Mouse (Mus musculus): Measurements from ENCODE around the gene Camta1. TPM values are rescaled to one million over a fixed set of nuclear protein-coding genes. Genes with fewer than 3 reads are reported as not detected.
A peak's percentile ranks its signal among the peaks of the same experiment; 100 is the strongest.

Camta1 gene
- polyA plus RNA-seq, 1 experiment from 2014 or later, result 77.1 TPM

DNA sequence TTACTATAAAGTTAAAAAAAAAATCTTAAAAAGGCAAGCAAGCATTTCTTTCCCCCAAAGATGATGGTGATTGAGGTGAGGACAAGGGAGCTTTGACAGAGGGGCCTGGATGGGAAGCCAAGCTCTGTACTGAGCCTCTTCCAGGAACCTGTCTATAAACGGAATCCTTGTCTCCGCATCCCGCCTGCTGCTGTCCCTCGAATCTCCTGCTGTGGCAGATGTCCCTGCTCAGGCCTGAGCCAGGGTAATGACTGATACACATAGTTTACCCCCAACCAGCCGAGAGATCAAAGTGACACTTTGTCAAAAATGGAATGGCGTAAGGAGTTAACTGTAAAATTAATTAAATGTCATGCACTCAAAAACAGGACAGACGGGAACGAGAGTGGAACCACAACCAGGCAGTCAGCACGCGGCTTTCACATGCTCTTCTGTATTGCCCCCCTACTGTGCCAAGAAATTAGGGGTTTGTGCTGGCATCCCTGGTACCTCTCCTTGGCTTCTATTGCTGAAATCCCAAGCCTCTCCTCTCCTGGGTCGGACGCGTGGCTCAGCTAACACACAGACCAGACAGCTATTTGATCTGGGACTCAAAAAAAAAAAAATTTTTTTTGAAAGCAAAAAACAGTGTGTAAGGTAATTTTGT is 37.0 kb upstream of the Camta1 start:
- no peaks in the 10 kb centered on the region for H3K36me3 ChIP-seq
- no peak overlapping the region for H3K4me3 ChIP-seq (replicated peaks)
- ATAC-seq (ENCODE audit: insufficient number of reproducible peaks, low FRiP score, low TSS enrichment, low read depth), result no peak
- 23% methylated on average over 13 of the region's 13 CpGs for WGBS
- H3K4me1 ChIP-seq, result 0 out of 2 replicates have a peak, but pooled peaks cover 5% of the 10 kb centered on the region
- H3K9me3 ChIP-seq (replicated peaks), result no peaks in the 10 kb centered on the region
- no peak overlapping the region for H3K9ac ChIP-seq
- no peak overlapping the region for H3K27ac ChIP-seq (replicated peaks)
- H3K4me2 ChIP-seq (replicated peaks), result no peak overlapping the region
- H3K27me3 ChIP-seq, result no peaks in the 10 kb centered on the region

DNA sequence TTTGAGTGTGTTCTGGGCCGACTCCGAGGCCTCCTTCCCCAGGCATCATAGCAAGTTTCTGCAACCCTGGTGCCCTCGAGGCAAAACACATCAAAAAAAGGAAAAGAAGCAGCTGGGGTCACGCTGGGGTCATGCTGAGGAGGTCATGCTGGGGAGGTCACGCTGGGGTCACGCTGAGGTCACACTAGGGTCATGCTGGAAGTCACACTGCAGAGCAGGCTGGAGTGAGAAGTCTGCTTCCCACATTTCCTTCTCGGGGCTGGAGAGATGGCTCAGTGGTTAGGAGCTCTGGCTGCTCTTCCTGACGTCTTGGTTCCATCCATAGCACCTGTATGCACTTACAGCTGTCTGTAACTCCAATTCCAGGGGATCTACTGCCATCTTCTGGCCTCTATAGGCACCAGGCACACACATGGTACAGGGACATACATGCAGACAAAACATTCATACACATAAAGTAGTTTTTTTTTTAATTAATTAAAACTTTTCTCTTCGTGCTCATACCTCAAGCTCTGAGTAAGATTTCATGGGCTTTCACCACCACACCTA is 35.5 kb upstream of the Camta1 start:
- H3K4me1 ChIP-seq, result no peaks in the 10 kb centered on the region
- no peaks in the 10 kb centered on the region for H3K27me3 ChIP-seq
- H3K36me3 ChIP-seq, result no peaks in the 10 kb centered on the region
- no peak overlapping the region for H3K9ac ChIP-seq
- no peaks in the 10 kb centered on the region for H3K9me3 ChIP-seq (replicated peaks)
- H3K4me2 ChIP-seq (replicated peaks), result no peak overlapping the region
- H3K4me3 ChIP-seq (replicated peaks), result no peak overlapping the region
- 45% methylated on average over 9 of the region's 9 CpGs for WGBS
- no peak overlapping the region for H3K27ac ChIP-seq (replicated peaks)
- no peak for ATAC-seq (ENCODE audit: insufficient number of reproducible peaks, low FRiP score, low TSS enrichment, low read depth)

DNA sequence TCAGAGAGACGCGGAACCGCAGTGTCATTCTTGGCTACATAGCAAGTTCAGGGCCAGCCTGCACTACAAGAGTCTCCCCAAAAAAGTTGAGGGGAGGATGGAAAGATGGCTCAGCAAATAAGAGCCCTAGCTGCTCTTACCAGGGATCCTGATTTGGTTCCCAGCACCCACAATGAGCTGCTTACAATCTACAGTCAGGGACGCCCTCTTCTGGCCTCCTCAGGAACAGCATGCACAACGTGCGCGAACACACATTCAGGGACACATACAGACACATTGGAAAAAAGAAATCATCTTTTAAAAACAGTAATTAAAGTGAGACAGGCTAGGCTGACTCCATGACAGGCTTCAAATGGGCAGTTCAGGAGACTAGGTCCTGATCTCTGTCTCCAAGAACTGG is 33.9 kb upstream of the Camta1 start:
- no peaks in the 10 kb centered on the region for H3K27me3 ChIP-seq
- H3K27ac ChIP-seq (replicated peaks), result no peak overlapping the region
- H3K9me3 ChIP-seq (replicated peaks), result no peaks in the 10 kb centered on the region
- no peak overlapping the region for H3K4me2 ChIP-seq (replicated peaks)
- no peaks in the 10 kb centered on the region for H3K4me1 ChIP-seq
- no peaks in the 10 kb centered on the region for H3K36me3 ChIP-seq
- no peak for ATAC-seq (ENCODE audit: insufficient number of reproducible peaks, low FRiP score, low TSS enrichment, low read depth)
- H3K4me3 ChIP-seq (replicated peaks), result no peak overlapping the region
- 91% methylated on average over 7 of the region's 7 CpGs for WGBS
- H3K9ac ChIP-seq, result no peak overlapping the region

DNA sequence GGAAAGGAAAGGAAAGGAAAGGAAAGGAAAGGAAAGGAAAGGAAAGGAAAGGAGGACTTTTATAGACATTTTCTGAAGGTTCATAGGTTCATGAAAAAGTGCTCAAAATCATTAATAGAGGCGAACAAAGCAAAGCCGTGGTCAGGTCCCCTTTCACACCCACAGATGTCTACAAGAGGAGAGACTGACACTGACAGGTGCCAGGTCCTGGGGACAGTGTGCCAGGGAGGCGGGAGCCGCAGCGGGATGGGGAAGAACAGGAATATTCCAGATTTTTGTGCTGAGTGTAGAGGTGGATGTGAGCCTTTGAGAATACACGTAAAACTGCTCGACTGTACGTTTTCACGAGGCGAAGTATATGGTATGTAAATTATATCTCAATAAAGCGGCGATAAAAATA is 33.2 kb upstream of the Camta1 start:
- Histone ChIP-seq H3K4me3 (replicated peaks) (no peak overlapping the region), H3K27ac (replicated peaks) (no peak overlapping the region), H3K4me1 (no peaks in the 10 kb centered on the region), H3K27me3 (no peaks in the 10 kb centered on the region), H3K9me3 (replicated peaks) (no peaks in the 10 kb centered on the region), H3K9ac (no peak overlapping the region), H3K36me3 (no peaks in the 10 kb centered on the region), H3K4me2 (replicated peaks) (no peak overlapping the region)
- 88% methylated on average over 12 of the region's 12 CpGs for WGBS
- ATAC-seq (ENCODE audit: insufficient number of reproducible peaks, low FRiP score, low TSS enrichment, low read depth), result no peak

DNA sequence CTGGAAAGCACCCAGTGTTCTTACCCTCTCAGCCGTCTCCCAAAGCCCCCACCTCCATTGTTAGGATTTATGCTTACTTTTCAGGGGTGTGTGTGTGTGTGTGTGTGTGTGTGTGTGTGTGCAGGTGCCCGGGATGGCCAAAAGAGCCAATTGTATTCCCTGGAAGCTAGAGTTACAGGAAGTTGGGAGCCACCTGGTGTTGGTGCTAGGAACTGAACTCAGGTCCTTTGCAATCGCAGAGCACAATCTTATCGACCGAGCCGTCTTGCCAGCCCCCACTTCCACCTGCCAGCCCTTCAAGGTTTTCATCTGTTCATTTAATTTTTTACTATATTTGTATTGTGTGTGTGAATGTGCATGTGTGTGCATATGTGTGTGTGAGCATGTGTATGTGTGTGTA is 31.6 kb upstream of the Camta1 start:
- Histone ChIP-seq H3K27me3 (no peaks in the 10 kb centered on the region), H3K36me3 (no peaks in the 10 kb centered on the region), H3K4me3 (replicated peaks) (no peak overlapping the region), H3K9me3 (replicated peaks) (no peaks in the 10 kb centered on the region), H3K4me2 (replicated peaks) (no peak overlapping the region), H3K27ac (replicated peaks) (no peak overlapping the region), H3K4me1 (no peaks in the 10 kb centered on the region), H3K9ac (no peak overlapping the region)
- ATAC-seq (ENCODE audit: insufficient number of reproducible peaks, low FRiP score, low TSS enrichment, low read depth), result no peak
- 79% methylated on average over 6 of the region's 6 CpGs for WGBS

DNA sequence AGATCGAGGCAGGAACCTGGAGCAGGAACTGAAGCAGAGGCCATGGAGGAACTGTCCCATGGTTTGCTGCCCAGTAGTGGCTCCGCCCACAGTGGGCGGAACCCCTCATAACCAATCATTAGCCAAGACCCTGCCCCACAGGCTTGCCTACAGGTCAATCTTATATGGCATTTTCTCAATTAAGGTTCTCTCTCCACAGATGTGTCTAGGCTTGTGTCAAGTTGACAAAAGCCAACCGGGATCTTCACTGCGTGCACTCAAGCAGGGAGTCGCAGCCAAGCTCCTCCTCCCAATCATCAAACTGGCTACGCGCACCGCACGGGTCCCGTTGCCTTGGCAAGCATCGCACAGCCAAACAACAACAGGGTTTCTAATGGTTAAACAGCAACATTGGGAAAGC is 19.9 kb upstream of the Camta1 start:
- 93% methylated on average over 12 of the region's 12 CpGs for WGBS
- Histone ChIP-seq H3K27me3 (peaks cover 3% of the 10 kb centered on the region; the same call in 1 of the 2 replicates), H3K4me1 (no peaks in the 10 kb centered on the region), H3K9ac (no peak overlapping the region), H3K27ac (replicated peaks) (no peak overlapping the region), H3K36me3 (no peaks in the 10 kb centered on the region), H3K4me2 (replicated peaks) (no peak overlapping the region), H3K9me3 (replicated peaks) (no peaks in the 10 kb centered on the region), H3K4me3 (replicated peaks) (no peak overlapping the region)
- ATAC-seq (ENCODE audit: insufficient number of reproducible peaks, low FRiP score, low TSS enrichment, low read depth), result no peak

DNA sequence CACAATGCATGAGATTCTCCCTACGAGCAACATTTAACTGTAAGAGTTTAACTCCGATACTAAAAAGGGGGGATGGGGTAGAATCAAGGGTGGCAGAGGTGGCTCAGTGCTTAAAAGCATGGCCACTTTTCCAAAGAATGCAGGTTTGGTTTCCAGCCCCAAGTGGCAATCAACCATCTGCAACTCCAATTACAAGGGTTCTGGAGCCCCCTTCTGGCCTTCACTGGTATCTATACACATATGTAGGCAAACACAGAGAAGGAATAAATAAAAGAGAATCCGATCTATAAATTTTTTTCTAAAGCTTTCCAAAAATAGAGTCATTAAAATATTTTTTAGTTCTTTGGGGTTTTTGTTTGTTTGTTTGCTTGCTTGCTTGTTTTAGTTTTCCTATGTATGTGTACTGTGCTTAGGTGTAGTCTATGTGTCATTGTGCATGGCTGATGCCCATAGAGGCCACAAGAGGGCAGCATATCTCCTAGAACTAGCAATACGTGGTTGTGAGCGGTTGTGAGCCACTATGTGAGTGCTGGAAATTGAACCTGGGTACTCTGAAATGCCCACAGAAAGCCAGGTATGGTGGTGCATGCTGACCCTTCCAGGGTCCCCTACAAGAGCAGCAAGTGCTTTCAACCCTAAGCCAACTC is 18.5 kb upstream of the Camta1 start:
- no peak overlapping the region for H3K27ac ChIP-seq (replicated peaks)
- no peaks in the 10 kb centered on the region for H3K36me3 ChIP-seq
- no peak overlapping the region for H3K4me2 ChIP-seq (replicated peaks)
- ATAC-seq (ENCODE audit: insufficient number of reproducible peaks, low FRiP score, low TSS enrichment, low read depth), result no peak
- no peak overlapping the region for H3K4me3 ChIP-seq (replicated peaks)
- H3K27me3 ChIP-seq, result peaks cover 12% of the 10 kb centered on the region; the same call in 1 of the 2 replicates
- H3K9ac ChIP-seq, result no peak overlapping the region
- 74% methylated on average over 5 of the region's 5 CpGs for WGBS
- 0 out of 2 replicates have a peak, but pooled peaks cover 2% of the 10 kb centered on the region for H3K4me1 ChIP-seq
- H3K9me3 ChIP-seq (replicated peaks), result no peaks in the 10 kb centered on the region

DNA sequence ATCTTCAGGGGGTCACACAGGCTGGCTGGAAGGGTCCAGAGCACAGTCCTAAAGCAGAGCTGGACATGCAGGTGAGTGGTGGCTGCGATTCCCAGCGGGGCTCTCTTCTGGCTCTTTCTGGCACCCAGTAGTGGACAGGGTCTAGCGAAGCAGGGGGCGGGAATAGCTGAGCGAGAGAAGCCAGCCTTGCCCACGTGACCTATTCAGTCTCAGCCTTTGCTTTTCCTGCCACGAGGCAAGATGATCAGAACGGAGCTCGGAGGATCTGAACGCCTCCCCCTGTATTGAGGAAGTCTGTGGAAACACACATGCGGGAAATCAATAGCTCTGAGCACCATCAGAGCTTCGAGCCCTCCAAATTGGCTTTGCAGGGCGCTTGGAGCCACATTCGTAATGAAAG is 14.7 kb upstream of the Camta1 start:
- no peak for ATAC-seq (ENCODE audit: insufficient number of reproducible peaks, low FRiP score, low TSS enrichment, low read depth)
- 0 out of 2 replicates have a peak, but pooled peaks cover 5% of the 10 kb centered on the region for H3K4me1 ChIP-seq
- peaks cover 13% of the 10 kb centered on the region; the same call in 1 of the 2 replicates for H3K27me3 ChIP-seq
- WGBS, result 54% methylated on average over 14 of the region's 14 CpGs
- no peak overlapping the region for H3K9ac ChIP-seq
- H3K4me3 ChIP-seq (replicated peaks), result no peak overlapping the region
- no peaks in the 10 kb centered on the region for H3K9me3 ChIP-seq (replicated peaks)
- H3K36me3 ChIP-seq, result no peaks in the 10 kb centered on the region
- no peak overlapping the region; the same call in 1 of the 2 replicates for H3K4me2 ChIP-seq (replicated peaks)
- no peak overlapping the region for H3K27ac ChIP-seq (replicated peaks)

DNA sequence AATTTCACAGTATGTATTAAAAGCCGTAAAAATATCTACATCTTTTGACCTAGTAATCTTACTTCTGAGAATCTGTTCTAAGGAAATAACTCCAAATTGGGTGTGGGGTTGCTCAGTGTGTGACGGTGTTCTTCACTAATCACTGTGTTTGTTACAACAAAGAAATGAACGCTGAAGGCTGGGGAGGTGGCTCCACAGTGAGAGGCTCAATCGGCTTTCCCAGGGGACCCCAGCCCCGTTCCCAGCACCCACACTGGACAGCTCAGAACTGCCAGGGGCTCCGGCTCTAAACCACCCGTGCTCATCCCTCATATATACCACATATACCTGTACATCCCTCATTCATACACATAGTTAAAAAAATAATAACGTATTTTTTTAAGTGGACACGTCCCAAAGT is 1.8 kb upstream of the Camta1 start:
- 54% methylated on average over 9 of the region's 9 CpGs for WGBS

DNA sequence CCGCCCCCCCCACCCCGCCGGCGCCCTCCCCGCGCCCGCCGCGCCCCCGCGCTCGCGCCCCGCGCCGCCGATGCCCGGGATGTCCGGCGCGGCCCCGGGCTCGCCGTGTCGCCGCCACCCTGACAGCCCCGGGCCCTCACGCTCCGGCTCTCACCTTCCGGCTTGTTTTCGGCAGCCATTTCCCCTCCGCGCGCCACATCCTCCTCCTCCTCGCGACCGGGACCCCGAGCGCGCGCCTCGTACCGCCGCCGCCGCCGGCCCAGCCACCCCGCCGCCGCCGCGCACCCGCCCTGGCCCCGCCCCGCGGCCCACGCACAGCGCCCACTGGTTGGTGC is 238 bp downstream of the Camta1 start:
- Histone ChIP-seq H3K27me3 (no peaks in the 10 kb centered on the region), H3K36me3 (0 out of 2 replicates have a peak, but pooled peaks cover 3% of the 10 kb centered on the region), H3K9me3 (replicated peaks) (no peaks in the 10 kb centered on the region), H3K4me2 (replicated peaks) (peak overlapping the region; percentile 88), H3K27ac (replicated peaks) (peak overlapping the region; percentile 79), H3K4me1 (peaks cover 19% of the 10 kb centered on the region), H3K4me3 (replicated peaks) (peak overlapping the region; percentile 69), H3K9ac (peak overlapping the region; percentile 70)
- WGBS, result under 1% methylated on average over 42 of the region's 58 CpGs
- ATAC-seq (ENCODE audit: insufficient number of reproducible peaks, low FRiP score, low TSS enrichment, low read depth), result 0 out of 2 replicates have a peak, but pooled peaks have one; percentile 0

More for the DNA sequence above, 1.8 kb upstream of the Camta1 start:
- no peaks in the 10 kb centered on the region for H3K36me3 ChIP-seq
- H3K9ac ChIP-seq, result no peak overlapping the region
- no peaks in the 10 kb centered on the region for H3K27me3 ChIP-seq
- H3K9me3 ChIP-seq (replicated peaks), result no peaks in the 10 kb centered on the region
- H3K4me3 ChIP-seq (replicated peaks), result peak overlapping the region; percentile 69; the same call in 1 of the 2 replicates
- ATAC-seq (ENCODE audit: insufficient number of reproducible peaks, low FRiP score, low TSS enrichment, low read depth), result no peak
- peaks cover 19% of the 10 kb centered on the region for H3K4me1 ChIP-seq
- no peak overlapping the region for H3K27ac ChIP-seq (replicated peaks)
- H3K4me2 ChIP-seq (replicated peaks), result peak overlapping the region; percentile 88

DNA sequence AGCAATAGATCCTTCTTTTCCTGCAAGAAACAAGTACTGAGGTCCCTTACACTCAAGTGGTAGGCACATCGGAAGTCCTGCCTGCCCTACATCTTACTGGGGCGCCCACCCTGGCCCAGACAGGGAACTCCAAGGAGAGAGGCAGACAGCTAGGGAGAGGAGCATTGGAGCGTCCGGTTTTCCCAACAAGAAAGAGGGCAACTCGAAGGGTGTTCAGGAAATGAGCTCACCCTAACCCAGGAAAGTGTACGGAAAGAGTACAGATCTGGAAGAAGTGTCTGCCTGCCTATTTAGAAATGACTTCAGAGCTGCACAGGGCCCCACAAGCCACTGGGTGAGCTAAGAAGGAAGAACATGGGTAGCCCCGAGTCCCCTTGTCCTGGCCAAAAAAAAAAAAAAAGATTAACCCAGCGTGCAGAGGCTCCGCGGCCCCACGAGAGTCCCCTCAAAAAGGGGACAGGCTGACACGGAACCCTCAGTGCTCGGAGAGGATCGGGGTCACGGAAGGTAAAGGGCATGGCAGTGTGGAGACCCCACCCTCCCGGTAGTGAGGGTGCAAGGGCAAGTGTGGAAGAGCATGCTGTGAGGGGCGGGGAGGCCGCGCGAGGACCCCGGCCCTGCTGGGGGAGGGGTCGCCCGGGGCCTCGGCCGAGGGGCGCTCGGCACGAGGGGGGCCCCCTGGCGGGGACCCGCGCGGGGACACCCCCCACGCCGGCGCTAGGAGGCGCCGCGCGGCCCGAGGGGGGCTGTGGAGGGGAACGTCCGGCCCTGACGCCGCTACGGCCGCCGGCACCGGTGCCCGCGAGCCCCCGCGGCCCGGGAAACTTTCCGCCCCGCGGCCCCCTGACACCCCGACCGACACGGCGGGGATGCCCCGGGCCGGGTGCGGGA is 990 bp downstream of the Camta1 start:
- Histone ChIP-seq H3K9ac (peak overlapping the region; percentile 70), H3K27me3 (no peaks in the 10 kb centered on the region), H3K36me3 (0 out of 2 replicates have a peak, but pooled peaks cover 3% of the 10 kb centered on the region), H3K4me2 (replicated peaks) (peak overlapping the region; percentile 88), H3K27ac (replicated peaks) (peak overlapping the region; percentile 39; the same call in 1 of the 2 replicates), H3K9me3 (replicated peaks) (no peaks in the 10 kb centered on the region), H3K4me1 (peaks cover 19% of the 10 kb centered on the region), H3K4me3 (replicated peaks) (peak overlapping the region; percentile 69)
- ATAC-seq (ENCODE audit: insufficient number of reproducible peaks, low FRiP score, low TSS enrichment, low read depth), result no peak
- WGBS, result 1% methylated on average over 61 of the region's 63 CpGs
